Mouse (Mus musculus) megakaryocyte, embryonic 14.5 days (primary cell): ENCODE results near the gene 2310022B05Rik.

Experiments
- FLI1 ChIP-seq: IDR thresholded peaks from 2 replicates; pipeline ENCODE4 v1.6.1; 2012; ENCODE audit warnings: low read length, inconsistent platforms, mixed read lengths
- GATA1 ChIP-seq: IDR thresholded peaks from 3 replicates; pipeline ENCODE4 v1.6.1; 2012; ENCODE audit warnings: mixed read lengths, low read length, inconsistent platforms, borderline replicate concordance

GRCm38 (mm10) chr8:124641599-124641998, 21.6 kb downstream of the 2310022B05Rik start:
- no peak for TF ChIP-seq GATA1
- no peak for TF ChIP-seq FLI1
